Mouse (Mus musculus) liver, embryonic 15.5 days (tissue): ENCODE data around the gene Tspoap1. TPM values are rescaled to one million over a fixed set of nuclear protein-coding genes. Genes with fewer than 3 reads are reported as not detected.
A peak's percentile ranks its signal among the peaks of the same experiment; 100 is the strongest.

Experiments used
- ATAC-seq: fragments of 200-750 bp; cut with Nextera tagmentation; 2 replicates; pipeline ENCODE4 v1.8.0; 2017; ENCODE audit warnings: moderate number of reproducible peaks, mild to moderate bottlenecking, moderate library complexity; ENCODE audit not compliant: insufficient read depth
- H3K27ac ChIP-seq: fragments of 300-500 bp; sonication (generic); replicated peaks from 2 replicates; pipeline ENCODE4 v1.5.1; 2015; ENCODE audit warnings: mild to moderate bottlenecking, inconsistent platforms
- H3K27me3 ChIP-seq: fragments of 300-500 bp; sonication (generic); 2 replicates; pipeline ENCODE4 v1.6.1; 2015; ENCODE audit warnings: mild to moderate bottlenecking, inconsistent platforms
- H3K36me3 ChIP-seq: fragments of 300-500 bp; sonication (generic); replicated peaks from 2 replicates; pipeline ENCODE4 v1.6.1; 2015; ENCODE audit warnings: moderate library complexity, mild to moderate bottlenecking, inconsistent platforms
- H3K4me1 ChIP-seq: fragments of 300-500 bp; sonication (generic); replicated peaks from 2 replicates; pipeline ENCODE4 v1.6.1; 2015; ENCODE audit warnings: inconsistent platforms
- H3K4me2 ChIP-seq: fragments of 300-500 bp; sonication (generic); 2 replicates; pipeline ENCODE4 v1.6.1; 2015; ENCODE audit warnings: moderate library complexity, mild to moderate bottlenecking, inconsistent platforms
- H3K4me3 ChIP-seq: fragments of 300-500 bp; sonication (generic); replicated peaks from 2 replicates; pipeline ENCODE4 v1.5.1; 2015; ENCODE audit warnings: mild to moderate bottlenecking, inconsistent platforms
- H3K9ac ChIP-seq: fragments of 300-500 bp; sonication (generic); 2 replicates; pipeline ENCODE4 v1.6.1; 2015; ENCODE audit warnings: moderate library complexity, mild to moderate bottlenecking, inconsistent platforms
- H3K9me3 ChIP-seq: fragments of 300-500 bp; sonication (generic); replicated peaks from 2 replicates; pipeline ENCODE4 v1.6.1; 2016; ENCODE audit warnings: inconsistent platforms
- WGBS: fragments of 180-500 bp; shearing (Covaris S2); methylation state at CpG from one replicate; pipeline ENCODE4 v1.1.7; 2015; ENCODE audit warnings: mixed read lengths; ENCODE audit not compliant: insufficient replicate concordance; 5-methylcytosine and 5-hydroxymethylcytosine counted together
- polyA plus RNA-seq: library from polyadenylated mRNA; unstranded; fragments of >200 nt; fragmentation: Nextera tagmentation; extraction: Ambion mirVana; gene quantifications from 2 replicates; pipeline ENCODE4 v1.2.1, GENCODE M21; 2015

Tspoap1 gene
- polyA plus RNA-seq, 1 experiment from 2014 or later = 3.3 TPM

- Histone ChIP-seq H3K27me3 (peaks cover 67% of the 10 kb centered on the region), H3K4me1 (peaks cover 51% of the 10 kb centered on the region)
These were observed 910 bp downstream of the Tspoap1 start for GRCm38 (mm10) chr11:87761181-87761721.

DNA sequence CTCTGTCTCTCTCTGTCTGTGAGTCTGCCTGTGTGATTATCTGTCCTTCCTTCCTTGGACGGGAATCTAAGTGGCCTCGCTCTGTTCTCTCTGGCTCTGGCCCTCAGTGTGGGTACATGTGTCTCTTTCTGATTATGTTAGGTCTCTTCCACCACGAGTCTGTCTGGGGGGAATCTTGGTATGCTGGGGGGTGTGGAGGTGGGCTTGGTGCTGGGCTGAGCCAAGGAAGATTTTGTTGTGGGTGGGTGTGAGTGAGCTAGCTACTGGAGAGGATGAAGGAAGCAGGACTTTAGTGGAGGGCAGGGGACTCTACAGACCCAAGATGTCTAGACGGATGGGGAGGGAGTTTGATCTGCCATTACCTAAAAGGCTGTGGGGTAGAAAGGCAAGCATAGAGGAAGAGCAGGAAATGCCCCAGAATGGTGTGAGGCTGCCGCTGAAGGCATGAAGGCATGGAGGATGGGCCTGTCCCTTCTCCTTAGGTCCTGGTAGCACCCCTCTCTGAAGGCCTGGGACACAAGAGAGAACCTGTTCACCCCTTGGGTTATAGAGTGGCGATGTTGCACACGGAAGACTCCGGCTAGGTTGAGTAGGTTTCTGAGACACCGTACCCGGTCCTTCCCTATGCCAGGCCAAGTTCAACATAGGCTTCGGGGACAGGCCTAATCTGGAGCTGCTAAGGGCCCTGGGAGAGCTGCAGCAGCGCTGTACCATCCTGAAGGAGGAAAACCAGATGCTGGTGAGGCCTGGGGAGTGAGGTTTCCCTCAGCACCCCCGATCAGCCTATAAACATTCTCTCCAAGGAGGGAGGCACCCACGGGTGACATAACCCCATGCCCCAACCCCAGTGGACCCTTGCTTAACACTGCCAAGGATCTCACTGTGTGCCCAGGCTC, 1.7 kb downstream of the Tspoap1 start:
- Histone ChIP-seq H3K36me3 (peaks cover 16% of the 10 kb centered on the region), H3K4me2 (no peak overlapping the region), H3K4me3 (no peak overlapping the region), H3K9me3 (no peaks in the 10 kb centered on the region), H3K4me1 (peaks cover 51% of the 10 kb centered on the region), H3K27ac (no peak overlapping the region), H3K9ac (no peak overlapping the region), H3K27me3 (peaks cover 75% of the 10 kb centered on the region)
- whole genome bisulfite sequencing = 58% methylated on average over 14 of the region's 14 CpGs
- no peak for ATAC-seq

More at GRCm38 (mm10) chr11:87761181-87761721, 910 bp downstream of the Tspoap1 start:
- peaks cover 22% of the 10 kb centered on the region for H3K36me3 ChIP-seq
- H3K4me2 ChIP-seq = no peak overlapping the region
- no peak overlapping the region for H3K4me3 ChIP-seq
- H3K27ac ChIP-seq = no peak overlapping the region
- no peak for ATAC-seq
- no peaks in the 10 kb centered on the region for H3K9me3 ChIP-seq
- no peak overlapping the region for H3K9ac ChIP-seq
- WGBS = 56% methylated on average over 11 of the region's 11 CpGs

DNA sequence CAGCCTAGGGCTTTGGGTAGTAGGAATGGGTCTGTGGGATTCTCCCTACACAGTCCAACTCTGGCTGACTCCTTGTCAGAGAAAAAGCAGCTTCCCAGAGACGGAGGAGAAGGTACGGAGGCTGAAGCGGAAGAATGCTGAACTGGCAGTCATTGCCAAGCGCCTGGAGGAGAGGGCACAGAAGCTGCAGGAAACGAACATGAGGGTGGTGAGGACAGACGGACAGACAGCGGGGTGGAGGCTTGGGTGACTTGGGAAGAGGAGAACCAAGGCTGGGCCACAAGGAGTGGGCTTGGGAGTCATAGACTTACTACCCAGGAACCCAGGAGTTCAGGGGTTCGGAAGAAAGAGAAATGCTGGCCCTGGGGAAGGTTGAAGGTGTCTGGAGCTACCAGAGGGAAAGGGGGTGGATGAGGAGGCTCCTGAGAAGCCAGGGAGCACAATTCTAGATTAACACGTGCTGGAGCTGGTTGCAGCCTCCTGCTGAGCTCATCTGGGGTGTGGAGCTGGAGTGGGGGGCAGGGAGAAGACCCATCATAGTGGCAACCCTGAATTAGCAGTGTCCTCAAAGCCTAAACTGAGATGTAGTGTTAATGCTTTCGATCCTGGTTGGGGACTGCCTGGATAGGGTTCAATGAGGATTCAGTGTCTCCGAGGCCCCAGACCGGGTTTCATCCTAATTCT, 2.5 kb downstream of the Tspoap1 start:
- H3K4me3 ChIP-seq = no peak overlapping the region
- 62% methylated on average over 12 of the region's 12 CpGs for WGBS
- H3K4me2 ChIP-seq = no peak overlapping the region
- no peak for ATAC-seq
- no peak overlapping the region for H3K9ac ChIP-seq
- H3K27ac ChIP-seq = no peak overlapping the region
- H3K36me3 ChIP-seq = peaks cover 8% of the 10 kb centered on the region
- peaks cover 77% of the 10 kb centered on the region for H3K27me3 ChIP-seq
- peaks cover 45% of the 10 kb centered on the region for H3K4me1 ChIP-seq
- H3K9me3 ChIP-seq = no peaks in the 10 kb centered on the region

DNA sequence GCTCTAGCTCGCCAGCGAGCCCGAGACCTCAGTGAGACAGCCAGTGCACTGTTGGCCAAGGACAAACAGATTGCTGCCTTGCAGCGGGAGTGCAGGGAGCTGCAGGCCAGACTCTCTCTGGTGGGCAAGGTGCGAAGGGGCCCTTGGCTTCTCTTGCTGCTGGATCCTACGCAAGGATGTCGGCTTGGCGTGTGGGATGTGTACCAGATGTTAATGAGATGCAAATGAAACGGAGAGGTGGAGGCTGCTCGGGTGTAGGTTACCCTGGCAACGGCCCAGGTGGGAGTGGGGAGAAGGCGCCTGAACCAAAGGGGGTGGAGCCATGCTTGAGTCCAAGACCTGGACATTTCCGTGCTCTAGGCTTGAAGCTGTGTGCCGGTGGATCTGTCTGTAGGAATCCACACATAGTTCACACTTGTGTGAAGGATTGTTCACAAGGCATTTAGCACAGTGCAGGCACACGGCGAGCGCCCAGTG, 3.2 kb downstream of the Tspoap1 start:
- no peaks in the 10 kb centered on the region for H3K9me3 ChIP-seq
- peaks cover 77% of the 10 kb centered on the region for H3K27me3 ChIP-seq
- H3K36me3 ChIP-seq = peaks cover 1% of the 10 kb centered on the region
- 0 out of 2 replicates have a peak overlapping the region, but pooled peaks have one; percentile 25 for H3K9ac ChIP-seq
- H3K27ac ChIP-seq = no peak overlapping the region
- H3K4me1 ChIP-seq = peaks cover 42% of the 10 kb centered on the region
- peak overlapping the region; percentile 67 for H3K4me2 ChIP-seq
- ATAC-seq = no peak
- 29% methylated on average over 17 of the region's 17 CpGs for WGBS
- peak overlapping the region; percentile 45 for H3K4me3 ChIP-seq

DNA sequence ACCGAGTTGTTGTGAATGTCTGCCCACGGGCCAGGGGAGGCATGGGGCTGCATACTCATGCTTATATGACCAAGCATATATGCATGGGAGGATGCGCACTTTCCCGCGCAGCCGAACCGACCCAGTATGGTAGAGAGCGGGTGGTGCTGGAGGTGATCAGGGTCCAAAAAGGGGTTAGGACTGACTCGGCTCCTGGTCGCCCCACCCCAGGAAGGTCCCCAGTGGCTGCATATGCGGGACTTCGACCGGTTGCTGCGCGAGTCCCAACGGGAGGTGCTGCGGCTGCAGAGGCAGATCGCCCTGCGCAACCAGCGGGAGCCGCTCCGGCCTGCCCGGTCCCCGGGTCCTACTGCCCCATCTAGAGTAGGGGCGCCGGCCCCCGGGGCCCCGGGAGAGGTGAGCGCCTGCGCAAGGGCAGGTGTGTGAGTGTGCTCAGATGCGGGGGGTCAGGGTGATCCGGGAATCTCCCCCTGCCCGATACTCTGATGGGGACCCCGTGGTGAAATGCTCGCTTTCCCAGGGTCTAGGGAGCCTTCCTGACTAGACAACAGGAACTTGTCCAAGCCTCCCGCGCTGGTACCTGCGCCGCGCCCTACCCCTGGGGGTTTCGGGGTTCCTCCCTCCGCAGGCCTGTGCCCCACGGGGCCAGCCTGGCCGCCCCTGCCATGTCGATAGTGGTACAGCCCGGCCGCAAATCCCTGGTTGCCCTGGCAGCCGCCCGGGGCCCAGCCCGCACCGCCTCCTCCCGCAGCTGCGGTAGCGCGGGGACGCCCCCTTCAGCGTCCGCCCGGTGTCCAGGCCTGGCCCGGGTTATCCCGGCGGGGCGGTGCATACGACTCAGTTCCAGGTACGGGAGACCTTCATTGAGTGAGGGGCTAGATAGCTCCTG, 3.9 kb downstream of the Tspoap1 start:
- Histone ChIP-seq H3K4me2 (peak overlapping the region; percentile 67), H3K36me3 (no peaks in the 10 kb centered on the region), H3K9ac (peak overlapping the region; percentile 25; the same call in 1 of the 2 replicates), H3K4me3 (peak overlapping the region; percentile 45), H3K4me1 (peaks cover 39% of the 10 kb centered on the region), H3K9me3 (no peaks in the 10 kb centered on the region), H3K27ac (no peak overlapping the region), H3K27me3 (peaks cover 77% of the 10 kb centered on the region)
- WGBS = 3% methylated on average over 65 of the region's 65 CpGs
- ATAC-seq = no peak

- H3K27me3 ChIP-seq = peaks cover 35% of the 10 kb centered on the region
- no peak for ATAC-seq
- no peaks in the 10 kb centered on the region for H3K36me3 ChIP-seq
- H3K4me1 ChIP-seq = peaks cover 18% of the 10 kb centered on the region
- H3K4me2 ChIP-seq = no peak overlapping the region
- H3K9ac ChIP-seq = no peak overlapping the region
- no peaks in the 10 kb centered on the region for H3K9me3 ChIP-seq
- 59% methylated on average over 4 of the region's 4 CpGs for WGBS
- H3K4me3 ChIP-seq = no peak overlapping the region
- H3K27ac ChIP-seq = no peak overlapping the region
These were observed 8.4 kb downstream of the Tspoap1 start for GRCm38 (mm10) chr11:87768745-87769144.

DNA sequence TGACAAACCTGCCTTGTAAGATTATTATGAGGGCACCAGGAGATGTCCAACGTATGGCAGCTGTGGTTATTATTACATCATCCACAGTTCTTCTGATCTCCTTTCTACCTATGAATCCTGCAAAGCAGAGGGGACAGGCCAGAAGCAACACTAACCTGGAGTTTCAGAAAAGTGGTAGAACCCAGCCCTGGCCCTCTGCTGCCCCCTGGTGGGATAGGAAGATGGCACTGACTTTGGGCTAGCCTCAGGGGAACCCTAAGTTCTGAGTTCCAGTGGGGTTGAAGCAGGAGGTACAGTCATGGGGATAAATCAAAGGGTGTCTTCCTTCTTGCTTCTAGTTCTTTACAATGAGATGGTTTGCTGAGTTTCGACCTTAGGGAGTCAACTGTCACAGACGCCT, 10.6 kb downstream of the Tspoap1 start:
- H3K36me3 ChIP-seq = no peaks in the 10 kb centered on the region
- H3K4me2 ChIP-seq = no peak overlapping the region
- 44% methylated on average over 3 of the region's 3 CpGs for WGBS
- ATAC-seq = no peak
- H3K9ac ChIP-seq = no peak overlapping the region
- H3K4me1 ChIP-seq = peaks cover 7% of the 10 kb centered on the region; the same call in 1 of the 2 replicates
- H3K27me3 ChIP-seq = peaks cover 13% of the 10 kb centered on the region
- H3K9me3 ChIP-seq = no peaks in the 10 kb centered on the region
- no peak overlapping the region for H3K27ac ChIP-seq
- no peak overlapping the region for H3K4me3 ChIP-seq

- Histone ChIP-seq H3K27ac (no peak overlapping the region), H3K4me3 (no peak overlapping the region), H3K27me3 (no peaks in the 10 kb centered on the region), H3K9ac (no peak overlapping the region), H3K36me3 (no peaks in the 10 kb centered on the region), H3K4me2 (no peak overlapping the region), H3K9me3 (no peaks in the 10 kb centered on the region), H3K4me1 (peaks cover 9% of the 10 kb centered on the region; the same call in 1 of the 2 replicates)
- WGBS = 81% methylated on average over 3 of the region's 3 CpGs
- ATAC-seq = no peak
These were observed 12.0 kb downstream of the Tspoap1 start for GRCm38 (mm10) chr11:87772354-87772753.

DNA sequence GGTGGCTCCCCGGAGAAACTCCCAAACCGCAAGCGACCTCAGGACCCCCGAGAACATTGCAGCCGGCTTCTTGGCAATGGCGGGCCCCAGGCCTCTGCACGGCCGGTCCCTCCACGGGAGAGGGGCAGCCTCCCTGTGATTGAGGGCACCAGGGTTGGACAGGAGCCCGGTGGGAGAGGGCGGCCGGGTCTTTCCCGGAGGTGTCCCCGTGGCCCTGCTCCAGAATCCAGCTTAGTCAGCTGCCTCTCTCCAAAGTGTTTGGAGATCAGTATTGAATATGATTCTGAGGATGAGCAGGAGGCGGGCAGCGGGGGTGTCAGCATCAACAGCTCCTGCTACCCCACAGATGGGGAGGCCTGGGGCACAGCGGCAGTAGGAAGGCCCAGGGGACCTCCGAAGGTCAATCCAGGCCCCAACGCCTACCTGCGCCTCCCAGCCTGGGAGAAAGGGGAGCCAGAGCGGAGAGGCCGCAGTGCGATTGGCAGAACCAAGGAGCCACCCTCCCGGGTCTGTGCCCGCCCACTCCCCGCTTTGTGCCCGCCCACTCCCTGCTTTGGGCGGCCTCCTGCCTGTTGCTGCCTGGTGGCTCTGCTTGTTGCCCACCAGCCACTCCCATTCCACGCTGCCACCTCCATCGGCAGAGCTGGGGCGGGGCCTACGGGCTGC, 17.9 kb downstream of the Tspoap1 start:
- Histone ChIP-seq H3K9ac (no peak overlapping the region), H3K36me3 (no peaks in the 10 kb centered on the region), H3K27me3 (no peaks in the 10 kb centered on the region), H3K9me3 (no peaks in the 10 kb centered on the region), H3K27ac (no peak overlapping the region), H3K4me3 (peak overlapping the region; percentile 33), H3K4me2 (peak overlapping the region; percentile 60), H3K4me1 (peaks cover 16% of the 10 kb centered on the region)
- 26% methylated on average over 30 of the region's 32 CpGs for WGBS
- ATAC-seq = peak; percentile 28

DNA sequence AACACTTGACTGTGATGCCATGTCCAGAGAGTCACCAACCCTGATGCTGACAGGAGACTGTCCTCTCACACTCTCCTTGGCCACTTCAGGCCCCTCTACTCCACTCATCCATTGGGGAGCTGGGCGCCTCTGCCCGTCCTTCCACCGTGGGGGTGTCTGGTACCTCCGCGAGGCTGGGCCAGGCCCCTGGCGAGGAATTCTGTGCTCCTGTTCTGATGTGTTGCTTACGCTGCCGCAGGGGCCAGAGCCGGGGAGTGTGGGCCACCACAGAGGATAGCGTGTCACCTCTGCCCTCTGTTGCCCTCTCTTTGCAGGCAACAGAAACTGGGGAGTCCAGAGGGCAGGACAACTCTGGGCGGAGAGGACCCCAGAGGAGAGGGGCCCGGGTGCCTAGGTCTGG, 18.6 kb downstream of the Tspoap1 start:
- Histone ChIP-seq H3K4me1 (peaks cover 16% of the 10 kb centered on the region), H3K4me2 (peak overlapping the region; percentile 60), H3K9me3 (no peaks in the 10 kb centered on the region), H3K9ac (no peak overlapping the region), H3K36me3 (no peaks in the 10 kb centered on the region), H3K27ac (no peak overlapping the region), H3K4me3 (peak overlapping the region; percentile 33), H3K27me3 (no peaks in the 10 kb centered on the region)
- no peak for ATAC-seq
- WGBS = 54% methylated on average over 12 of the region's 12 CpGs
